Mouse (Mus musculus) C2C12 (cell line): ENCODE data around the gene Etl4. TPM values are rescaled to one million over a fixed set of nuclear protein-coding genes. Genes with fewer than 3 reads are reported as not detected.

Source experiments
- H3K27me3 ChIP-seq: one replicate; pipeline ENCODE4 v1.6.1; 2011; ENCODE audit not compliant: control insufficient read depth, insufficient read depth, insufficient read length
- H3K36me3 ChIP-seq: one replicate; pipeline ENCODE4 v1.6.1; 2011; ENCODE audit not compliant: control insufficient read depth, insufficient read depth
- H3K4me3 ChIP-seq: one replicate; pipeline ENCODE4 v1.5.1; 2011; ENCODE audit warnings: mild to moderate bottlenecking, control low read depth; ENCODE audit not compliant: poor library complexity, insufficient read depth, severe bottlenecking
- H3K79me2 ChIP-seq: one replicate; pipeline ENCODE4 v1.6.1; 2011; ENCODE audit not compliant: control insufficient read depth, insufficient read depth
- H3K79me3 ChIP-seq: one replicate; pipeline ENCODE4 v1.6.1; 2011; ENCODE audit warnings: low read depth, control low read depth
- H3ac ChIP-seq: one replicate; pipeline ENCODE3; 2011; ENCODE audit warnings: low read depth; ENCODE audit not compliant: control insufficient read depth, insufficient read length
- CEBPB ChIP-seq: IDR thresholded peaks from one replicate; pipeline ENCODE4 v1.6.1; 2011; ENCODE audit warnings: low read depth, mild to moderate bottlenecking, control low read depth, moderate library complexity
- CTCF ChIP-seq: IDR thresholded peaks from one replicate; pipeline ENCODE4 v1.5.1; 2011; ENCODE audit not compliant: control insufficient read depth, insufficient read depth, insufficient read length
- FOSL1 ChIP-seq: IDR thresholded peaks from one replicate; pipeline ENCODE4 v1.8.0; 2011; ENCODE audit warnings: mild to moderate bottlenecking, low read length; ENCODE audit not compliant: poor library complexity, insufficient read depth, severe bottlenecking
- MAX ChIP-seq: IDR thresholded peaks from one replicate; pipeline ENCODE4 v1.6.1; 2011; ENCODE audit warnings: mild to moderate bottlenecking, control low read depth
- MYOD1 ChIP-seq: IDR thresholded peaks from one replicate; pipeline ENCODE4 v1.6.1; 2011; ENCODE audit warnings: low read depth; ENCODE audit not compliant: control insufficient read depth, insufficient read length
- MYOG ChIP-seq: IDR thresholded peaks from one replicate; pipeline ENCODE4 v1.6.1; 2011; ENCODE audit not compliant: control insufficient read depth, insufficient read length; ENCODE audit errors: extremely low read depth
- USF1 ChIP-seq: IDR thresholded peaks from one replicate; pipeline ENCODE4 v1.6.1; 2011; ENCODE audit warnings: low read depth, mild to moderate bottlenecking, control low read depth, moderate library complexity
- polyA plus RNA-seq: library from polyadenylated mRNA; unstranded; fragments of >200 nt; fragmentation: generic; extraction: Trizol; gene quantifications from one replicate; pipeline ENCODE4 v1.2.1, GENCODE M21; 2012; ENCODE audit warnings: missing spikeins

Gene Etl4
- polyA plus RNA-seq, 1 experiment, result 3.9 TPM

DNA sequence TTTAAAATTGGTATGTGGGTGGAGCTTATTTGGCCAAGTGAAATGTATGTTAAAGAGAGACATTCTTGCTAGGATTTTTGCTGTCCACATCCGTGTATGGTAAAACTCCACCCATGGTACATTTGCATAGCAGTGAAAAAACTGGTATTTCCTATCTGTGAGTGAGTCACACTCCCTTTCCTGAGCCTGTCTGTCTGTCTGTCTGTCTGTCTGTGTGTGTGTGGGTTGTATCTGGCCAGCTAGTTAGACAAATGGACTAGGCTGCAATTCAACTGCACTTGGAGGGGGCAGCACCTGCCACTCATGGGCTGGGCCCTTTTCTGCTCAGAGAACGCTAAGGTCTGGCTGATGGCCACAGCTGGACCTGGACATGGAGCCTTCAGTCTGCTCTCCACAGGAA is 650.1 kb downstream of the Etl4 start:
- Histone ChIP-seq H3K36me3 (no peaks in the 10 kb centered on the region), H3K79me2 (no peaks in the 10 kb centered on the region), H3K4me3 (no peak overlapping the region), H3K79me3 (no peaks in the 10 kb centered on the region), H3ac (no peak overlapping the region), H3K27me3 (no peaks in the 10 kb centered on the region)
- TF ChIP-seq USF1 (no peak), FOSL1 (no peak), MYOD1 (no peak), MAX (no peak), CTCF (no peak), CEBPB (no peak), MYOG (no peak)

DNA sequence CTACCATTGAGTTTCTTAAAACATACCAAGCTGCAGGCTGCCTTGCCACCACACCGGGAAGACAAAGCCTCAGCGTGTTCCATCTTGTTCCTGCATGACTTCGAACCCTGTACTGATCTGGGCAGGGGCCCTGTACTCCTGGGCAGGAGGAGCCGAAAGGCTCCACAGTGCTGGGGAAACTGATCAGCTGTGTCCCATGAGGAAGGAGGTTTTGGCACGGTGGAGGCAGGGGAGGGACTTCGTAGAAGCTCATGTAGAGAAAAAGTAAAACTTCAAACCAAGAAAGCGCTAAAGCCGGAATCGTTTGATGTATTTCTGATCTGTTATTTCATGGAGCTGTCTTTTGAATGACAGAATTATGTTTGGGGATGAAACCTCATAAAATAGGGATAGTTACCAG is 651.0 kb downstream of the Etl4 start:
- H3K79me2 ChIP-seq, result no peaks in the 10 kb centered on the region
- no peaks in the 10 kb centered on the region for H3K27me3 ChIP-seq
- H3K4me3 ChIP-seq, result no peak overlapping the region
- no peak overlapping the region for H3ac ChIP-seq
- no peaks in the 10 kb centered on the region for H3K79me3 ChIP-seq
- TF ChIP-seq USF1 (no peak), CEBPB (no peak), FOSL1 (no peak), MAX (no peak), MYOD1 (no peak), CTCF (no peak), MYOG (no peak)
- no peaks in the 10 kb centered on the region for H3K36me3 ChIP-seq

GRCm38 (mm10) chr2:20563036-20563435 is 653.5 kb downstream of the Etl4 start:
- H3K79me2 ChIP-seq, result no peaks in the 10 kb centered on the region
- TF ChIP-seq CTCF (no peak), CEBPB (no peak), FOSL1 (no peak), MAX (no peak), MYOG (no peak)
- no peaks in the 10 kb centered on the region for H3K79me3 ChIP-seq

DNA sequence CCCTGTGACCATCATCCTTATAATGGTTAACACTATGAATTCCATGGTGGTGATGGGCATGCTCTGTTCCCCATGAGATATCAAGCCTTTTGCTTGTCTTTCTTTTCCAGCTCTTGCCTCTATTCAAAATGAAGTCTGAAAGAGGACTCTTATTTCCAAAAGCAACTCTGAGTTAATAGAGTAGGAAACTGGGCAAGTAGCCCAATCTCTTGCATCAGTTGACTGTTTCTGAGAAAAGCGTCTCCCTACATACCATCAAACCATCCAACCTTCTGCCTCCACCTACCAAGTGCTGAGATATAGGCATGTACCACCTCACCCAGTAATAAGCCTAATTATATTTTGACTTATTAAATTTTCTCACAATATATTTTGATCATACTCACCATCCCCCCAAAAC is 658.9 kb downstream of the Etl4 start:
- Histone ChIP-seq H3ac (no peak overlapping the region), H3K27me3 (no peaks in the 10 kb centered on the region), H3K4me3 (no peak overlapping the region), H3K36me3 (no peaks in the 10 kb centered on the region), H3K79me2 (no peaks in the 10 kb centered on the region), H3K79me3 (no peaks in the 10 kb centered on the region)
- no peak for TF ChIP-seq CEBPB
- TF ChIP-seq MYOD1, result no peak
- TF ChIP-seq MYOG, result no peak
- no peak for TF ChIP-seq CTCF
- no peak for TF ChIP-seq MAX
- TF ChIP-seq FOSL1, result no peak
- TF ChIP-seq USF1, result no peak

More at GRCm38 (mm10) chr2:20563036-20563435, 653.5 kb downstream of the Etl4 start:
- H3ac ChIP-seq, result no peak overlapping the region
- no peaks in the 10 kb centered on the region for H3K27me3 ChIP-seq
- H3K36me3 ChIP-seq, result no peaks in the 10 kb centered on the region
- no peak overlapping the region for H3K4me3 ChIP-seq

DNA sequence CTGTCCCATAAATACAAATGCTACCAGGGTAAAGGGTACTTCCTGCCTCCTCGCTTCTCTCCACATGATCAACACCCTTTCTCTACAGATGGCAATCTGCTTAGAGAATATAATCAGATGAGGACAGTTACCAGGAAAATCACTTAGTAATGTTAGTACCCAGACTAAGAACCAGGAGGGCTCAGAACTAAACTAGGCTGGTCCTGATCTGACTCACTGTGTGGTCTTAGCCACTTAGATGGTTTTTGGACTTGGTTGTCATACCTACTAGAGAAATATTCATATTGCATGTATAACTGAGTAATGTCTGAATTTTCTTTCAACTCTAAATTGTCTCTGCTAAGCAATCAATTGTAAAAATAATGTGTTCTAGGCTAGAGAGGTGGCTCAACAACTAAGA is 662.4 kb downstream of the Etl4 start:
- Histone ChIP-seq H3ac (no peak overlapping the region), H3K27me3 (no peaks in the 10 kb centered on the region), H3K4me3 (no peak overlapping the region), H3K79me2 (no peaks in the 10 kb centered on the region), H3K36me3 (no peaks in the 10 kb centered on the region), H3K79me3 (no peaks in the 10 kb centered on the region)
- no peak for TF ChIP-seq USF1

GRCm38 (mm10) chr2:20580331-20580730 is 670.8 kb downstream of the Etl4 start:
- H3K36me3 ChIP-seq, result no peaks in the 10 kb centered on the region
- no peak overlapping the region for H3K4me3 ChIP-seq
- TF ChIP-seq MAX (no peak), FOSL1 (no peak), MYOG (no peak), MYOD1 (no peak), CEBPB (no peak), CTCF (no peak), USF1 (no peak)
- no peaks in the 10 kb centered on the region for H3K27me3 ChIP-seq
- no peaks in the 10 kb centered on the region for H3K79me2 ChIP-seq
- no peak overlapping the region for H3ac ChIP-seq
- no peaks in the 10 kb centered on the region for H3K79me3 ChIP-seq
